Mouse (Mus musculus) adrenal gland, adult 2 months (tissue): Measurements from ENCODE around the gene Gipc1. TPM values are rescaled to one million over a fixed set of nuclear protein-coding genes. Genes with fewer than 3 reads are reported as not detected.

ENCODE experiments used
- DNase-seq: peaks from one replicate; pipeline ENCODE4 v3.0.0; 2021
- polyA plus RNA-seq: library from polyadenylated mRNA; depleted of rRNA; stranded (reverse); fragments of >200 nt; gene quantifications from 2 replicates; pipeline ENCODE4 v1.2.3, GENCODE M21; 2012; rRNA removed
- total RNA-seq, 2 experiments: library from RNA; stranded (reverse); gene quantifications; 2 replicates each; pipeline ENCODE4 v1.2.3; 2021

Gene Gipc1
- total and polyA plus RNA-seq, 3 experiments: 29.5 to 53.8 (median 50.1) TPM

GRCm38 (mm10) chr8:83680603-83681002, 28.1 kb downstream of the Gipc1 start:
- no peak for DNase-seq

- no peak for DNase-seq
Observed at GRCm38 (mm10) chr8:83681099-83681498, 28.6 kb downstream of the Gipc1 start.

- no peak for DNase-seq
Observed at GRCm38 (mm10) chr8:83684517-83684916, 32.0 kb downstream of the Gipc1 start.

GRCm38 (mm10) chr8:83689264-83689663, 36.8 kb downstream of the Gipc1 start:
- no peak for DNase-seq

- DNase-seq: peak; percentile 50
Observed at GRCm38 (mm10) chr8:83693609-83694236, 41.2 kb downstream of the Gipc1 start.

- no peak for DNase-seq
Observed at GRCm38 (mm10) chr8:83694369-83695160, 42.1 kb downstream of the Gipc1 start.

GRCm38 (mm10) chr8:83695351-83696106, 43.1 kb downstream of the Gipc1 start:
- DNase-seq: no peak

GRCm38 (mm10) chr8:83697374-83698220, 45.1 kb downstream of the Gipc1 start:
- peak; percentile 92 for DNase-seq

GRCm38 (mm10) chr8:83698291-83698660, 45.8 kb downstream of the Gipc1 start:
- peak; percentile 63 for DNase-seq

- DNase-seq: peak; percentile 94
Observed at GRCm38 (mm10) chr8:83698661-83699453, 46.4 kb downstream of the Gipc1 start, which contains the start of gene Pkn1. Gene Pkn1 (minus strand): TSS chr8:83699179.

- DNase-seq: no peak
Observed at GRCm38 (mm10) chr8:83699566-83699965, 47.1 kb downstream of the Gipc1 start.

- DNase-seq: no peak
Observed at GRCm38 (mm10) chr8:83700423-83701085, 48.1 kb downstream of the Gipc1 start.

- DNase-seq: no peak
Observed at GRCm38 (mm10) chr8:83703426-83703825, 50.9 kb downstream of the Gipc1 start.

GRCm38 (mm10) chr8:83706411-83706810, 53.9 kb downstream of the Gipc1 start:
- no peak for DNase-seq

- no peak for DNase-seq
Observed at GRCm38 (mm10) chr8:83707554-83707953, 55.1 kb downstream of the Gipc1 start.

Other genes starting within 250 kb of the Gipc1 start
- 10 to 100 TPM; 73.5 to 82.5 TPM for gene Scoc, start 194.3 kb upstream of the Gipc1 start, total RNA-seq
- gene Scoc, start 194.3 kb upstream of the Gipc1 start, polyA plus RNA-seq: 0.93 and 1.2 TPM in 2 replicates
- gene Olfr370, start 116.9 kb upstream of the Gipc1 start, total RNA-seq: not detected
- not detected in 2 replicates for gene Olfr370, start 116.9 kb upstream of the Gipc1 start, polyA plus RNA-seq
- 100 to 1,000 TPM; 209 to 258 TPM for gene Ndufb7, start 86.0 kb upstream of the Gipc1 start, total RNA-seq
- gene Ndufb7, start 86.0 kb upstream of the Gipc1 start, polyA plus RNA-seq: 402 and 495 TPM in 2 replicates
- gene Tecr, start 44.7 kb upstream of the Gipc1 start, total RNA-seq: 100 to 1,000 TPM; 409 to 723 TPM
- 1,113 and 1,272 TPM in 2 replicates for gene Tecr, start 44.7 kb upstream of the Gipc1 start, polyA plus RNA-seq
- 10 to 100 TPM; 21.8 to 61.9 TPM for gene Dnajb1, start 44.5 kb upstream of the Gipc1 start, total RNA-seq
- gene Dnajb1, start 44.5 kb upstream of the Gipc1 start, polyA plus RNA-seq: 21.8 and 27.3 TPM in 2 replicates
- 1 to 10 TPM in 1 of 2 experiments, under 1 TPM in 1; 0.76 to 1.1 TPM for gene Ptger1, start 14.0 kb downstream of the Gipc1 start, total RNA-seq
- gene Ptger1, start 14.0 kb downstream of the Gipc1 start, polyA plus RNA-seq: 2.1 and 2.8 TPM in 2 replicates
- 100 to 1,000 TPM; 110 to 115 TPM for gene Pkn1, start 46.5 kb downstream of the Gipc1 start, total RNA-seq
- gene Pkn1, start 46.5 kb downstream of the Gipc1 start, polyA plus RNA-seq: 138 and 164 TPM in 2 replicates
- 10 to 100 TPM; 15.3 to 20.9 TPM for gene Ddx39, start 62.5 kb downstream of the Gipc1 start, total RNA-seq
- 13.4 and 14.1 TPM in 2 replicates for gene Ddx39, start 62.5 kb downstream of the Gipc1 start, polyA plus RNA-seq
- 10 to 100 TPM; 31.5 to 40.7 TPM for gene Adgre5, start 88.6 kb downstream of the Gipc1 start, total RNA-seq
- gene Adgre5, start 88.6 kb downstream of the Gipc1 start, polyA plus RNA-seq: 34.5 and 35.2 TPM in 2 replicates
- 10 to 100 TPM; 58.4 to 97.0 TPM for gene Adgrl1, start 247.4 kb downstream of the Gipc1 start, total RNA-seq
- 101 and 112 TPM in 2 replicates for gene Adgrl1, start 247.4 kb downstream of the Gipc1 start, polyA plus RNA-seq